9 mouse cellular contexts compared by ENCODE assay signal in the genomic region with DNA sequence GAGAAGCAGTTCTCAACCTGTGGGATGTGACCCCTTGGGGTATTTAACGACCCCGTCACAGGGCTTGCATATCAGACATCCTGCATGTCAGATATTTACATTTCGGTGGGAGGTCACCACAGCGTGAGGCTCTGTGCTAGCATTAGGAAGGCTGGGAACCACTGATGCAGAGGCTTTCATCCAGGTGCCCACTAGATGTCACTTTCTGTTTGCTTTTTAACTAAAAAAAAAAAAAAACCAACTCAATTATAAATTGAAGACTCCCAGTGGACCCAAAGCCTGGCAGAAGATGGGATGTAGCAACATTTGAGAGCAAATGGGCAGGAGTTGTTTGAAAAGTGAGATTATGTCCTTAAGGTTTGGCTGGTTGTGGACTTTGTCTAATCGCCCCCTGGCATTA. TPM values are rescaled to one million over a fixed set of nuclear protein-coding genes. Genes with fewer than 3 reads are reported as not detected.
DNase-seq lines count a peak whose midpoint lies in the region; ATAC-seq and TF ChIP-seq lines count a peak whose summit lies in the region.
"Had no signal": no experiment of that assay in that cellular context is flagged by ENCODE, and none has a peak within 500 bp of the region (broad histone marks: within the 10 kb centered on the region; RNA-seq: fewer than 3 reads in every experiment).

No protein-coding gene starts in this region.

- H3K4me2 ChIP-seq in forebrain, postnatal 0 days (ENCODE audit: low read depth): no peak overlapping the region
- H3K4me2 ChIP-seq in midbrain, postnatal 0 days (ENCODE audit: low read depth, low read length, poor library complexity, severe bottlenecking): no peak overlapping the region
- H3K4me2 ChIP-seq: limb, embryonic 15.5 days had no signal

- no peak overlapping the region for H3K4me3 ChIP-seq in forebrain, postnatal 0 days (ENCODE audit: low read depth, low read length)
- H3K4me3 ChIP-seq in forebrain, embryonic 10.5 days: no peak overlapping the region
- no peak overlapping the region for H3K4me3 ChIP-seq in midbrain, postnatal 0 days (ENCODE audit: low read depth, low read length)
- H3K4me3 ChIP-seq: limb, embryonic 15.5 days had no signal

- no peak overlapping the region for H3K9ac ChIP-seq in forebrain, postnatal 0 days
- no peak overlapping the region for H3K9ac ChIP-seq in midbrain, postnatal 0 days (replicated peaks; ENCODE audit: low read length, poor library complexity, severe bottlenecking)
- H3K9ac ChIP-seq: limb, embryonic 15.5 days had no signal

- DNase-seq in forebrain, postnatal 0 days: peak; percentile 48
- no peak for DNase-seq in forebrain, embryonic 10.5 days (ENCODE audit: extremely low spot score, low spot score)
- DNase-seq in urinary bladder, postnatal 14 days (ENCODE audit: low spot score): peak; percentile 24
- no peak for DNase-seq in urinary bladder, postnatal 25 days (ENCODE audit: low spot score)
- DNase-seq in midbrain, postnatal 0 days (ENCODE audit: low spot score): peak; percentile 84
- no peak for DNase-seq in urinary bladder, adult 18-20 months (ENCODE audit: low spot score in 2 of 2)
- no peak for DNase-seq in testis, postnatal 10 days (ENCODE audit: low spot score)

- H3K27me3 ChIP-seq in forebrain, postnatal 0 days (ENCODE audit: insufficient read depth, low read length): no peaks in the 10 kb centered on the region
- H3K27me3 ChIP-seq in forebrain, embryonic 10.5 days (ENCODE audit: poor library complexity, severe bottlenecking): no peaks in the 10 kb centered on the region
- no peaks in the 10 kb centered on the region for H3K27me3 ChIP-seq in midbrain, postnatal 0 days (ENCODE audit: insufficient read depth, low read length)
- H3K27me3 ChIP-seq: limb, embryonic 15.5 days had no signal

- no peak overlapping the region for H3K27ac ChIP-seq in forebrain, postnatal 0 days (ENCODE audit: low read depth, low read length)
- no peak overlapping the region for H3K27ac ChIP-seq in forebrain, embryonic 10.5 days
- H3K27ac ChIP-seq in midbrain, postnatal 0 days (ENCODE audit: low read depth, low read length): no peak overlapping the region
- H3K27ac ChIP-seq: limb, embryonic 15.5 days had no signal

- peak; percentile 60 for ATAC-seq in forebrain, postnatal 0 days
- peak; percentile 26 to 51; a peak in 1 of 4 replicates for ATAC-seq in hematopoietic stem cell, adult 5-6 weeks (replicated peaks in 1 of 2; ENCODE audit: insufficient read depth in 1 of 2, low FRiP score in 2 of 2, low TSS enrichment in 1 of 2, low read depth in 1 of 2, poor library complexity in 2 of 2, severe bottlenecking in 2 of 2)
- peak; percentile 51; the same call in 1 of the 2 replicates for ATAC-seq in midbrain, postnatal 0 days (ENCODE audit: low FRiP score)

- H3K36me3 ChIP-seq in forebrain, postnatal 0 days (ENCODE audit: insufficient read depth): peaks cover 2% of the 10 kb centered on the region
- peaks cover 38% of the 10 kb centered on the region for H3K36me3 ChIP-seq in forebrain, embryonic 10.5 days (replicated peaks)
- H3K36me3 ChIP-seq in midbrain, postnatal 0 days (ENCODE audit: insufficient read depth, low read length): 0 out of 2 replicates have a peak, but pooled peaks cover 3% of the 10 kb centered on the region

- no peaks in the 10 kb centered on the region for H3K4me1 ChIP-seq in forebrain, postnatal 0 days (ENCODE audit: insufficient read depth)
- H3K4me1 ChIP-seq in forebrain, embryonic 10.5 days: peaks cover 10% of the 10 kb centered on the region
- H3K4me1 ChIP-seq in midbrain, postnatal 0 days (ENCODE audit: insufficient read depth, low read length): no peaks in the 10 kb centered on the region

- no peaks in the 10 kb centered on the region for H3K9me3 ChIP-seq in forebrain, postnatal 0 days (ENCODE audit: low read length)
- no peaks in the 10 kb centered on the region for H3K9me3 ChIP-seq in forebrain, embryonic 10.5 days
- no peaks in the 10 kb centered on the region for H3K9me3 ChIP-seq in midbrain, postnatal 0 days (ENCODE audit: low read length)
- H3K9me3 ChIP-seq: limb, embryonic 15.5 days had no signal

- WGBS in forebrain, postnatal 0 days: 24% methylated on average over 5 of the region's 5 CpGs
- 28% methylated on average over 5 of the region's 5 CpGs for whole genome bisulfite sequencing in forebrain, embryonic 10.5 days
- WGBS in midbrain, postnatal 0 days: 20% methylated on average over 5 of the region's 5 CpGs

- peak; percentile 55 for TF ChIP-seq CTCF in forebrain, postnatal 0 days (IDR thresholded peaks at IDR 0.05; ENCODE audit: low read depth)
- TF ChIP-seq CTCF in midbrain, postnatal 0 days (IDR thresholded peaks at IDR 0.05): peak; percentile 74

RNA-seq across cellular contexts. Expression of gene Dut, which starts 16.1 kb away (rescaled TPM):
- 48.6 and 50.3 TPM in 2 replicates for total RNA-seq in forebrain, postnatal 0 days (2014; rRNA removed)
- 89.8 and 96.3 TPM in 2 replicates for polyA plus RNA-seq in forebrain, postnatal 0 days (2015; fragmentation: Nextera tagmentation; extraction: Ambion mirVana)
- polyA plus RNA-seq in forebrain, embryonic 10.5 days (2016; fragmentation: Nextera tagmentation; extraction: Ambion mirVana): 322 and 337 TPM in 2 replicates
- 150 and 167 TPM in 2 replicates for total RNA-seq in hematopoietic stem cell, adult 5-6 weeks (2017)
- total RNA-seq in midbrain, postnatal 0 days (2014; rRNA removed): 24.7 and 48.9 TPM in 2 replicates
- 85.6 and 88.2 TPM in 2 replicates for polyA plus RNA-seq in midbrain, postnatal 0 days (2015; fragmentation: Nextera tagmentation; extraction: Ambion mirVana)

Comparison
In these comparisons a context has a peak if more than half of its experiments do, and no peak if none do; other contexts are left out.
1. DNase-seq: peak in forebrain, postnatal 0 days (single experiment), urinary bladder, postnatal 14 days (single experiment) and midbrain, postnatal 0 days (single experiment); none in forebrain, embryonic 10.5 days (single experiment), urinary bladder, postnatal 25 days (single experiment), urinary bladder, adult 18-20 months (0 of 2) and testis, postnatal 10 days (single experiment).
2. Peak in every context shown above with its lines, with median percentiles within 50 percentile points of each other: ATAC-seq.